Mouse (Mus musculus): ENCODE results near the gene Teddm2.

DNA sequence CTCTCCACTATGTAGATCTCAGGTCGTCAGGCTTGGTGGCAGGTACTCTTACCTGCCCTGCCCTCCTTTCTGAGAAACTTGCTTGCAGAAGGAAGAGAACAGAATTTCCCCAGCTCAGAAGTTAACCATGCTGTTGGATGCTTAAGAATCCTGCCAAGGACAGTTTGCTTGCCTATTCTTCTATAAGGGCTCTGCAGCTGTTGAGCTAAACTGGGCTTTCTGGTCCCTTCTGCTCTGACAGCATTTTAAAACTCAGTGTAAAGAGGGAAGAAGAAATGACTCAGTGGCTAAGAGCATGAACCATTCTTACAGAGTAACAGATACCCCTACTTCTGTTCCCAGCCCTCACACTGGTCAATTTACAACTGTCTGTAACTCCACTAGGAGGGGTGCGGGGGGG, 41.0 kb upstream of the Teddm2 start:
- TF ChIP-seq CTCF (IDR thresholded peaks at IDR 0.05; ENCODE audit: extremely low read depth, insufficient read depth, low read length) (no peak), POLR2A (IDR thresholded peaks at IDR 0.05; ENCODE audit: extremely low read depth, insufficient read depth, low read length) (no peak)

All from cortical plate, adult 2 months (tissue).